Mouse (Mus musculus) layer of hippocampus, postnatal 25 days (tissue): ENCODE measurements around the gene Gm16181. TPM values are rescaled to one million over a fixed set of nuclear protein-coding genes. Genes with fewer than 3 reads are reported as not detected.

Experiments
- DNase-seq, 2 experiments: peaks; one replicate each; pipeline ENCODE4 v3.0.0; 2022; ENCODE audit warnings: mixed read lengths in 2 of 2, low spot score in 1 of 2; ENCODE audit errors: extremely low spot score in 1 of 2
- total RNA-seq, 2 experiments: library from RNA; stranded (reverse); gene quantifications; 2 replicates each; pipeline ENCODE4 v1.2.3; 2021

Gene Gm16181
- total RNA-seq, result not detected

DNA sequence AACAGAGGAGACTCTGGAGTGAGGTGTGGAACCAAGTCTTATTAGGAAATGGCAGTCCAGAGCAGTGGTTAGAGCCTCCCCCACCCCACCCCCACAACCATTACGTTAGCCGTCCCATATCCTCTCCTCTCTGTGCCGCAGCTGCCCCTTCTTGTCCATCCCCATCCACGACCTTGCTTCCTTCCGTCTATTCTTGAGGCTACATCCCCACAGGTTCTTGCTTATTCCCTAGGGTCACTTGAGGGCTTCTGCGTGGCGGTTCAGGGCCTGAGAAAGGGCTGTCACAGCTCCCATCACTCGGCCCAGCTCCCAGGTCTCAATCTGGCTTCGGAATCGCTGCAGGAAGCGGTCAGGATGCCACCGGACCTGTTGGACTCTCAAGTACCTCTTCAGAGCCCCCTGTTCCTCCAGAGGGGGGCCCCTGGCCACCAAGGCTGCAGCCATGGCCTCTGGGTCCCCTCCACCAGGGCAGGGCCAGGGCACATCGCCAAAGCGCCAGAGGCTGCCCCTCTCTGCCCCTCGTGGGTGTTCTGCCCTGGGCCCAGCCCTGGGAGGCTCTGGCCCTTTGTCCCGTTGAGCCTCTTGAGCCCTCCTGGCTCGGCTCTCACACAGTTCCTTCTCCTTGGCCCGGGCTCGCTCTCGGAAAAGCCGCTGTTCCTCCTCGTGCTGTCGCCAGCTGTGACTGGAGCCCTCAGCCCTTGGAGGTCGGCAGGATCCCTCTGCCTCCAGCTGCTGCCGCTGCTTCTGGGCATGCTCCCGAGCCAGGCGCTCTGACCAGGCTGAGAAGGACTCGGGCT is at the start of gene Gm16181:
Gene Gm16181, plus strand, starts transcription at position 679 of the 797 bp plus-strand sequence.
- no peak for DNase-seq

DNA sequence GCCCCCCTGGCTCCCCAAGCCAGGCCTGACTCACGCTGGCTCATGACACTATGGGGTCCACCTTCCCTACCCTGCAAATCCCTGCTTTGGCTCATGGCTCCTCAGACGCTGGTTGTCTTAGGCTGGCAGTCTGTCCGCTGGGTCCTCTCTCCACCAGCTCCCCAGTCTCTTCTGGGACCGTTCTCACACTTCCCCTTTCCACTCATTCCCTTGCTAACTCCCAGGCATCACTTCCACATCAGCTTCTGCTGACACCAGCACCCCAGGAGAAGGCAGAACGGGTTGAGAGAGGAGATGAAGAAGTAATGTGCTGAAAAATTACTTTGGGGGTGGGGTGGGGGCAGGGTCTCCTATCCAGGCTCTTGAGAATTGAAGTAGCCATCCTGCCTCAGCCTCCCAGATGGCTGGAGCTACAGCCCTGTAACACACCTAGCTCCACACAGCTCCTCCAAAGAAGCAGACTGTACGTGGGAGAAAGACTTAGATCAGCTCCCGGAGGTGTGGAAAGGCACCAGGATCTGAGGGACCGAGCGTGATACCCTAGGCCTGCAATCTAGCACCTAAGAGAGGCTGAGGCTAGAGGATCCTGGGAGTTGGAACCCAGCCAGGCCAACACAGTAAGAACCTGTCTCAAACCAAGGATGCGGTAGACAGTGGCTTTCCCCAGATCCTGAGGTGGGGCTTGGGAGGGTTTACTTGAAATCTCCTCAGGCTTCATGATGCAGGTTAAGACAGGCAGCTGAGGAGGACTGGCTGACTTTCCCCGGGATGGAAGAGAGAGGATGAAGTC is 48.0 kb upstream of the Gm16181 start:
- no peak for DNase-seq

DNA sequence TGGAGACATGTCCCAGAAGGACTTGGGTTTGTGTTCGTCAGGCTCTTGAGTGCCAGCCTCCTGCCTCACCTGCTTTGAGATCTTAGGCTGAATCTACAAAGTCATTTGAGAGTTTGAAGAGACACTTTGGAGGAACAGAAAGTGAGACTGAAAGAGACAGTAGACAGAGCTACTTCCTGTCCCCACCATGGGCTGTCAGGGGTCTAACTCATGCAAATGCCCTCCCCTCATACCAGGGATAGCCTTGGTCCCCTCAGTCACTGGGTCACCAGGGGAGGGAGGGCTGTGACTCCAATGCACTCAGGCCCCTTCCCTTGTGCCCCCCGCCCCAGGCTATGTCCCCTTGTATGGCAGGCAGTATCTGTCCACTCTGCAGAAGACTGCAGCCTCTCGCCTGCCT is 47.3 kb upstream of the Gm16181 start:
- DNase-seq, result no peak

DNA sequence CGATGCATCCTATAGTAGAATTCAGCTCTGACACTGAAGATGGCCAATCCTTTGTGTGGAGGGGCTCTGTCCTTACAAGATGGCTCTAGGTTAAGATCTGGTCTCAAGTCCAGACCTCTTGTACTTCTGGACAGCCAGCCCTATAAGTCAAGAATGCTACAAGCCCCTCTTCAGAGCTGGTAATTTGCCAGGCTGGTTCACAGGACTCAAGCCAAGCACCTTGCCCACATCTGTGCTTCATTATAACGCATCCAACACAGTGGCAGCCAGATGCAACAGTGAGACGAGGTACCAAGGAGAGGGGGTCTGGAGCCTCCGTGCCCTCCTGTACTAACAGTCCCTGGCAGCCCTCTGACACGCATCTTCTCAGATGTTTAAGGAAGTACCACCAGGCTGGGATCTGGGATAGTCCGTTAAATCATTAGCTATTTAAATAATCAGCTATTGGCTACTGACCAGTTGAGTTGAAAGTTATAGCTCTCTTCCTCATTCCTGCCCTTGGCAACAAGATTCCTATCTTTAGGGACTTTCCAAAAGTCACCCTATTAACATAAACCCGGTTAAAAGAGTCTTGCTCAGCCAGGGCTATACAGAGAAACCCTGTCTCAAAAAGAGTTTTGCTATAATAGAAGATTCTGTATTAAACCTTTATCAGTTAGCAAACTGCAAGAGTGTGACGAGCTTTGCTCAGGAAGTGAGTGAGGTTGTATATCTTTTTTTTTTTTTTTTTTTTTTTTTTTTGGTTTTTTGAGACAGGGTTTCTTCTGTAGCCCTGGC is 46.2 kb upstream of the Gm16181 start:
- no peak for DNase-seq

DNA sequence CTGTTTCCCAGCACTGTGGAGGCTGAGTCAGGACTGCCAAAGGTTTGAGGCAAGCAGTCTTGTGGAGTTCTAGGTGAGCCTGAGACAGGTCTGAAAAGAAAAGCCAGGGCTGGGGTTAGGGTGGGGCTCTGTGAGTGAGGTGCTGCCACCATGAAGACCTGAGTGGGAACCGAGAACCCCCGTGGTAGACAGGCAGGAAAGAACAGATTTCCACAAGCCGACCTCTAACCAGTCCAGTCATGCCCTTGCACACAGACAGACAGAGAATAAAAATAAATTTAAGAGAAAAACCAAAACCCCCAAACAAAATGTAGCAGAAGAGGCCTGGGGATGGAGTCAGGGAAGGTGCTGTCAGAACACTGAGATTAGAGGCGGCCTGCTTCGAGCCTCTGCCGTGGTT is 45.3 kb upstream of the Gm16181 start:
- DNase-seq, result no peak

DNA sequence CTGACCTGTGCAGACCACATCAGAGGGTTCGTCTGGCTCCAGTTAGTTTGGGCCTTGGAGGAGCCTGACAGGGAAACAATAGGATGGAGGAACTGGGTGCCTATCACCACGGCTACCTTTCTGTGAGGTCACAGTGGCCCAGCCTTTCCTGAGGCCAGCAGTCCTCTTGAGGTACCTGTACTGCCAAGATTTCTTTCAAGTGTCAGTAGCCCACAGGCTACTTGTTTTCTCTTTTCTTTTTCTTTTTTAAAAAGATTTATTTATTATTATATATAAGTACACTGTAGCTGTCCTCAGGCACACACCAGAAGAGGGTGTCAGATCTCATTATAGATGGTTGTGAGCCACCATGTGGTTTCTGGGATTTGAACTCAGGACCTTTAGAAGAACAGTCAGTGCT is 44.7 kb upstream of the Gm16181 start, which contains the start of gene Aif1:
Gene Aif1, minus strand, starts transcription at position 101 of the 400 bp plus-strand sequence.
- DNase-seq, result no peak

DNA sequence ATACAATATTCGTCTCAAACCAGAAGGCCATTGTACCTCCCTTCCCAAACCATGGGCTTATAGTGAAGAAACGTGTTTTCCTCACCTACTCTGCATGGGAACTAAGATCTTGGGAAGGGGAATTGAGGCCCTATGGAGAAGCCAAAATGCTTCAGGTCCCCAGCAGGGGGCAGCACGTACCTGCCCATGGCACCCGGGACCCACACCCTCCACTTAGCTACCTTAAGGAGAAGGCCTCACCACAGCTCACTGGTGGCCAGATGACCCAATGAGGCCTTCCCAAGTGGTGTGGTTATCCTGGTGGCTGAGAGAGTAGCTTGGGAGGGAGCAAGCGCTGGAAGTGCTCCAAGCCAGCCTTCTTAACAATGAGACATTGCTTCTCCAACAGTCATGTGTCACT is 42.1 kb upstream of the Gm16181 start:
- peak in 1 of 2 experiments; percentile 57 for DNase-seq

DNA sequence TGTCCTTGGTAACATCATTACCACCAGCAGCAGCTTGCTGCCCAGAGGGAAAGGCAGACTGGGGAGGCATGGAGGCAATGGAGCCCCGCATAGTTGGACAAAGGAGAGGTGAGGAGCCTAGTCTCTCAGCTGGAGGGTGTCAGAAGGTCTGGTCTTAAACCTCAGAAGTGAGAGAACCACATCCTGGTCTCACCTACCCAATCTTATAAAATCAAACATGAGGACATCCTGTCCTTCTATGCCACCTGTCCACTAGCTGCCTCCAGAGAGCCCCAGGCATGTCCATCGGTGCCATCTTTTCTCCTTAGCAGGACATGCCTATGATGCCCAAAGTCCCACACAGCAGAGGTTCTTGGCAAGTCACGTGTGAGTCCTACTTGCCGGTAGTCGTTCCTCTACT is 40.5 kb upstream of the Gm16181 start:
- no peak for DNase-seq

DNA sequence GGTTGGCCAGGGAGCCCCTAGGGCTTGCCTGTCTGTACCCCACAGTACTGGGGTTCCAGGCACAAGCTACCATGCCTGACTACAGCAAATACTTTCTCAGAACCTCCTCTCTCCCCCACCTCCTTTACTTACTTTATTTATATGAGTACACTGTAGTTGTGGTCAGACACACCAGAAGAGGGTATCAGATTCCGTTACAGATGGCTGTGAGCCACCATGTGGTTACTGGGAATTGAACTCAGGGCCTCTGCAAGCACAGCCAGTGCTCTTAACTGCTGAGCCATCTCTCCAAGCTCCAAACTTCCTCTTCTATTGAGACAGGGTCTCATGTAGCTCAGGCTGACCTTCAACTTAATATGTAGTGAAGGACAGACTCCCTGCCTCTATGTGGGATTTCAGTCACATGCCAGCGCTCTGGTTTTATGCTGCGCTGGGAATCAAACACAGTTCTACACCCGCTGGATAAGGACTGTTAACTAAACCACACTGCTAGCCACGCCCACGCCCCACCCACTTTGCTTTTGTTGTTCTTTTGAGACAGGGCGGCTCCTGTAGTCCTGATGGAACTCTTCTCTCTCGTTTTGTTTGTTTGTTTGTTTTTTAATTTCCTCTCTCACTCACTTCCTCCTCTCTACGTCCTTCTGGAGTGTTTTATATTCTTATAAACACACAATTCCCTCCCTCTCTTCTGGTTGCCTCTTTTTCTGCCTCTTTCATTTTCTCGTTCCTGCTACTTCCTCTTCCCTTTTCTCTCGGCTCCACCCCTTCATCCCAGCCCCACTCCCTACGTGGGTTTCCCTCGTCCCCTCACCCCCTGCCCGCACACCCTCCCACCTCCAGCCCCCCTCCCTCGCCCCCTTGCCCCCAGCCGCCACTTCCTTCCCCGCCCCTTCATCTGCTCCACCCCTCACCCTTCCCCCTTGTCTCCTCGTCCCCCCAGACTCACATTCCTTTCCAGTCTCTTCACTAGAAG is 34.7 kb upstream of the Gm16181 start:
- no peak for DNase-seq

DNA sequence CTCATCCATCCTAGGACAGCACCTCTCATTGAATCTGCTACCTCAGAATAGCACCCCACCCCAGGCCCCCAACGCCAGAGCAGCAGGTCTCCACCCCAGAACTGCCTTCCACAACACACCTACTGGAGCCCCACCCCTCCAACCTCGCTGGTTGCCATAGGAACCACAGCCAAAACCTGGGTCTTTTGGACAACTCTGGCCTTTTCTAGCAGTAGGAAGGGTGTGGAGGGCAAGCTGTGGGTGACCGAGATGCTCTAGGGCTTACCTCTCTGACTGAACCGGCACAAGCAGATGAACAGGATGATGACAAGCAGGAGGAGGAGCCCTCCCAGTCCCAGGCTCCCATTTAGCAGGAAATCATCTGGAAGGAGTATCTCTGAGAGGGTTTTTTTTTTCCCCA is 34.0 kb upstream of the Gm16181 start:
- DNase-seq, result no peak

DNA sequence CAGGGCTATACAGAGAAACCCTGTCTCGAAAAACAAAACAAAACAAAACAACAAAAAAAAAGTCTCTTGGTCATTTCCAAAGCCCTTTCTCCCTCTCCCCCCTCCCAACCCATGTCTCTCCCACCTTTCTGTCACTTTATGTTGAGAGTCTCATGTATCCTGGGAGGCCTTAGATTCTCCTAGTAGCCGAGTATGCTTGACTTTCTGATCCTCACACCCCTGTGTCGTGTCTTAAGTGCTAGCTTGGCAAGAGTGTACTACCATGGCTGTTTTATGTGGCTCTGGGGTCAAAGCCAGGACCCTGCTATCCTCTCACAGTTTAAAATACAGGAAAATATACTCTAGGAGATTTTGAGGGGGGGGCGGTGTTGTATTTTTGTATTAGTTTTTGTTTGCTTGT is 33.3 kb upstream of the Gm16181 start:
- no peak for DNase-seq

DNA sequence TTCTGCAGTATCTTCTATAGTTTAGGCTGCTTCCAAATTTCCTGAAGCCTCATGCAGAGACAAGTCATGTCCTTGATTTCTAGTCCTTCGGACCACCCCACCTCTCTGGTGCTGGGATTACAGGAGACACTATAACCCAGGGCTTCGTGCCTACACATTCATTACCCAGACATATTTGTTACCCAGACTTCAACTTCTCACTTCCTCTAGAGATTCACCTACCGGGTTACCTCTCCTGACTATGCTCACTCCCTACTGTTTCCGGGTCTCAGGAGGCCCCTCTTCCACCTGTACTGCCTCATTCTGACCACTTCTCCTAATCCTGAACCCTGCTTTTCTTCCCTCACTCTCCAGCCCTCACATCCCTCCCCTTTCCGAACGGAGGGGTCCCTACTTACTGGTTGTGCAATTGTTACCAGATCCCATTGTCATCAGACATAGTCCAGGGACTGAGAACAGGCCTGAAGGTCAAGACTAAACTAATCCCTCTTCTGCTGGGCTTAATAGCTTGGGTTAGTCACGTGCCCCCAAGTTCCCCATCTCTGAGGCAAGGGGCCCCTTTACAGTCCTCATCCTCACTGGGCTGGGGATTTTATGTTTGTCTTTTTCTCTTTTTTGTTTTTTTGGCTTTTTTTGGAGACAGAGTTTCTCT is 32.5 kb upstream of the Gm16181 start, which contains the start of gene Lst1:
Gene Lst1, minus strand, starts transcription at position 481 of the 652 bp plus-strand sequence.
- DNase-seq, result no peak

DNA sequence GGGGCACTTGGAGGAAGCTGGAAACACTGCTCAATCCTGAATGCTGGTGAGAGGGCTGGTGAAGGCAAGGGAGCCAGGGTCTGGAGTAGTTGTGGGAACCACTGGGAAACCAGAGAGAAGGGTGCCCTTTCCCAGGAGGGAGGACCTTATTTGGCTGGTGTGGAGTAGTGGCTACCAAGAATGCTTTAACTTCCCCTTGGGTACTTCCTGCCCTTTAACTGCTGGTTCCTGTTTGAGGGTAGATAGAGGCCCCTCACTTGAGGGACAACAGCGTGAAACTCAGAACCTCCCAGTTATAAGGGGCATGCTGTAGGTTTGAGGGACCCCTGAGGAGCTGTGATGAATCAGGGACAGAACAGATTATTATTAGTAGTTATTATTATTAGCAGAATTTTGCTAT is 31.4 kb upstream of the Gm16181 start:
- no peak for DNase-seq

DNA sequence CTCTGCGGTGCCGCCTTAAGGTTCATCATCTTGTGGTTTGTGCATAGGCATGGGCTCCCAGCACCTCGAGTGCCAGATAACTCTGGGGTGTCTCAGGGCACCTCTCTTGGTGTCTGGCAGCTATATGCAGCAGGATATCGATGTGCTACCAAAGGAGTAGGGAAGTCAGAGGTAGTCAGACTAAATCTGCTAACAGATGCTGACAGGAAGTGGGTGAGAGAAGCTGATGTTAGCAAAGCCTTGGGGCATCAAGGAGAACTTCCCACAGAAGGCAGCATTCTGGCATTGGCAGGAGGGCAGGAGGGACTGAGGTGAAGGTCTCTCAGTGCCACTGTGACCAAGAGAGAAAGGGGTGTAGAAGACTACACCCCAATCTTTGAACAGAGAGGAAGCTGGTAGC is 30.5 kb upstream of the Gm16181 start:
- DNase-seq, result no peak

DNA sequence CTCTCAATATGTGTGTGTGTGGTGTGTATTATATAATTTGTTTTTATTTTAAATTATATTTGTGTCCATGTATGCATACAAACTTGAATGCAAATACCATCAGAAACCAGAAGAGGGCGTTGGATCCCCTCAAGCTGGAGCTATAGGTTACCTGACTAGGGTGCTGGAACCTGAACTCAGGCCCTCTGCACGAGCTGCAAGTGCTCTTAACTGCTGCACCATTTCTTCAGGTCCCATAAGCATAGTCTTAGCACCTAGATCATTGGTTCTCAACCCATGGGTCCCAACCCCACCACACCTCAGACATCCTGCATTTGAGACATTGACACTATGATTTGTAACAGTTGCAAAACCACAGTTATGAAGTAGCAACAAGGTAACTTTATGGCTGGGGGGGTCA is 28.9 kb upstream of the Gm16181 start:
- DNase-seq, result no peak

DNA sequence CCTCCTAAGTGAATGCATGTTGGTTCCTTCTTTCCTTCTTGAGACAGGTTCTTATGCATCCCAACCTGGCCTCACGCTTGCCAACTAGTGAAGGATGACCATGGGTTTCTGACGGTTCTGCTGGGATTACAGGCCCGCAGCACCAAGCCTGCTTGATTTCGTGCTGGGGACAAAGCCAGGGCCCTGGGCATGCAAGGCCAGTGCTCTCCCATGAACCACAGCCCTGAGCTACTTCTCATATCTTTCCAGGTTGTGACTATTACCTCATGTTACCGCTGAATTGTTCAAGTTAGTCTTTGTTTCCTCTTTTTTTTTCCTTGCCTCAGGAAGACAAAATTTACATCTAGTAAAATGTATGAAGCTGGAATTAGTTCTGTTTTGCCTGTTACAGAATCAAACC is 27.7 kb upstream of the Gm16181 start:
- DNase-seq, result no peak

DNA sequence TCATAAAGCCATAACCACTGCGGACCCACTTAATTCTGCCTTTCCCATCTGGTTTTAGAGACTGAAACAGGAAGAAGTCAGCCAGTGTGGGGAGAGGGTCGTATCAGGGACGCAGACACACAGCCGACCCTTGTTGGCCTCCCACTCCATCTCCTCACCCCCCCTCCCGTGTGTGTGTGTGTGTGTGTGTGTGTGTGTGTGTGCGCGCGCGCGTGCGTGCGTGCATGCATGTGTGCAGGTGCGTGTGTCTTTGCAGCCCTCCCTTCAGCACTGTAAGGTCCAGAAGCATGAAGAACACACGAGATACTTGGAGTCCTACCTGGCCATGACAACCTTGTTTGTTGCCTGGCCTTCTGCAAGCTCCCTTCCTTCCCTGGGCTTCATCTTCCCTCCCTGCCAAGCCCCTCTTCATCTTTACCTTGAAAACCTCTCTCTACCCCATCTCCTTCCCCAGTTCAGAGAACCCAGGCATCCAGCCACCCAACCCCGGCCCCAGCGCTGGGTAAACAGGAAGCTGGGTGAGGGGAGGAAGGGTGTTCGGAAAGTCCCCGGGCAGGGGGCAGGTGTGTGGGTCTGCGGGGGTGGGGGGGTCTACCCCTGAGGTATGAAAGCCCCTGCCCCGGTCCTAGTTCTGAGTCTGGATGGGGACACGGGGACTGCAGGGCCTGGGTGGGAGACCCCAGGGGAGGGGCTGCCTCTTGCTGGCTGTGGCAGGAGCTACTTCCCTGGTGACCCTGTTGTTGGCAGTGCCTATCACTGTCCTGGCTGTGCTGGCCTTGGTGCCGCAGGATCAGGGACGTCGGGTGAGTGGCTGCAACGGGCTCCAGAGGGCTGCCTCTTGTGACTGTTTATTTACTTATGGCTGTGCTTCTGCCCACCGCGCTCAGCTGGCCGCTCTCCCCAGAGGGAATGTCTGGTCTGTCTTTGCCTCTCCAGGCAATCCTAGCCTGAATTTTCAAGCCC is 26.5 kb upstream of the Gm16181 start, which contains the start of gene Ltb:
Gene Ltb, plus strand, starts transcription at position 559 of the 963 bp plus-strand sequence.
- no peak for DNase-seq
